Mouse (Mus musculus): ENCODE measurements around the gene Slc39a12. TPM values are rescaled to one million over a fixed set of nuclear protein-coding genes. Genes with fewer than 3 reads are reported as not detected.

The Slc39a12 gene
- polyA plus RNA-seq (2012; rRNA removed): not detected in 2 replicates

GRCm38 (mm10) chr2:14388162-14388561 lies at the start of gene Slc39a12:
Slc39a12 (plus strand) TSS chr2:14388316.
- H3K27me3 ChIP-seq (ENCODE audit: control insufficient read depth, insufficient read depth, low read length): no peaks in the 10 kb centered on the region
- TF ChIP-seq CTCF (IDR thresholded peaks at IDR 0.05; ENCODE audit: extremely low read depth, insufficient read length, insufficient replicate concordance, low read depth, low read length): no peak
- no peak for TF ChIP-seq POLR2A (IDR thresholded peaks at IDR 0.05; ENCODE audit: low read depth, low read length)
- no peaks in the 10 kb centered on the region for H3K36me3 ChIP-seq (ENCODE audit: control insufficient read depth, insufficient read depth, low read length)
- no peaks in the 10 kb centered on the region for H3K4me1 ChIP-seq (ENCODE audit: control insufficient read depth, insufficient read depth, insufficient read length, low read length)
- H3K27ac ChIP-seq (ENCODE audit: insufficient read depth, low read depth, low read length): no peak within 1 kb of the TSS
- H3K4me3 ChIP-seq (ENCODE audit: low read depth, low read length): no peak within 1 kb of the TSS
- 46% methylated on average over 5 of the region's 5 CpGs for WGBS

GRCm38 (mm10) chr2:14341652-14342308 lies 46.3 kb upstream of the Slc39a12 start:
- Histone ChIP-seq H3K4me3 (ENCODE audit: low read depth, low read length) (no peak overlapping the region), H3K27ac (ENCODE audit: insufficient read depth, low read depth, low read length) (no peak overlapping the region), H3K36me3 (ENCODE audit: control insufficient read depth, insufficient read depth, low read length) (no peaks in the 10 kb centered on the region), H3K27me3 (ENCODE audit: control insufficient read depth, insufficient read depth, low read length) (no peaks in the 10 kb centered on the region), H3K4me1 (ENCODE audit: control insufficient read depth, insufficient read depth, insufficient read length, low read length) (no peaks in the 10 kb centered on the region)
- TF ChIP-seq POLR2A (IDR thresholded peaks at IDR 0.05; ENCODE audit: low read depth, low read length) (no peak), CTCF (IDR thresholded peaks at IDR 0.05; ENCODE audit: extremely low read depth, insufficient read length, insufficient replicate concordance, low read depth, low read length) (no peak)
- WGBS: 68% methylated on average over 14 of the region's 14 CpGs

GRCm38 (mm10) chr2:14342309-14342839 lies 45.7 kb upstream of the Slc39a12 start:
- no peaks in the 10 kb centered on the region for H3K4me1 ChIP-seq (ENCODE audit: control insufficient read depth, insufficient read depth, insufficient read length, low read length)
- no peak overlapping the region for H3K4me3 ChIP-seq (ENCODE audit: low read depth, low read length)
- WGBS: 75% methylated on average over 8 of the region's 8 CpGs
- no peaks in the 10 kb centered on the region for H3K36me3 ChIP-seq (ENCODE audit: control insufficient read depth, insufficient read depth, low read length)
- no peak overlapping the region for H3K27ac ChIP-seq (ENCODE audit: insufficient read depth, low read depth, low read length)
- no peak for TF ChIP-seq POLR2A (IDR thresholded peaks at IDR 0.05; ENCODE audit: low read depth, low read length)
- no peak for TF ChIP-seq CTCF (IDR thresholded peaks at IDR 0.05; ENCODE audit: extremely low read depth, insufficient read length, insufficient replicate concordance, low read depth, low read length)
- H3K27me3 ChIP-seq (ENCODE audit: control insufficient read depth, insufficient read depth, low read length): no peaks in the 10 kb centered on the region

- no peak overlapping the region for H3K4me3 ChIP-seq (ENCODE audit: low read depth, low read length)
- no peaks in the 10 kb centered on the region for H3K27me3 ChIP-seq (ENCODE audit: control insufficient read depth, insufficient read depth, low read length)
- no peak overlapping the region for H3K27ac ChIP-seq (ENCODE audit: insufficient read depth, low read depth, low read length)
- TF ChIP-seq POLR2A (IDR thresholded peaks at IDR 0.05; ENCODE audit: low read depth, low read length): no peak
- TF ChIP-seq CTCF (IDR thresholded peaks at IDR 0.05; ENCODE audit: extremely low read depth, insufficient read length, insufficient replicate concordance, low read depth, low read length): no peak
- WGBS: 38% methylated on average over 1 of the region's 1 CpGs
- H3K36me3 ChIP-seq (ENCODE audit: control insufficient read depth, insufficient read depth, low read length): no peaks in the 10 kb centered on the region
- H3K4me1 ChIP-seq (ENCODE audit: control insufficient read depth, insufficient read depth, insufficient read length, low read length): no peaks in the 10 kb centered on the region
Measured at GRCm38 (mm10) chr2:14388856-14389255, 740 bp downstream of the Slc39a12 start.

GRCm38 (mm10) chr2:14390900-14391299 lies 2.8 kb downstream of the Slc39a12 start:
- no peaks in the 10 kb centered on the region for H3K4me1 ChIP-seq (ENCODE audit: control insufficient read depth, insufficient read depth, insufficient read length, low read length)
- no peaks in the 10 kb centered on the region for H3K36me3 ChIP-seq (ENCODE audit: control insufficient read depth, insufficient read depth, low read length)
- H3K27me3 ChIP-seq (ENCODE audit: control insufficient read depth, insufficient read depth, low read length): no peaks in the 10 kb centered on the region
- no peak overlapping the region for H3K27ac ChIP-seq (ENCODE audit: insufficient read depth, low read depth, low read length)
- no peak for TF ChIP-seq CTCF (IDR thresholded peaks at IDR 0.05; ENCODE audit: extremely low read depth, insufficient read length, insufficient replicate concordance, low read depth, low read length)
- no peak for TF ChIP-seq POLR2A (IDR thresholded peaks at IDR 0.05; ENCODE audit: low read depth, low read length)
- no peak overlapping the region for H3K4me3 ChIP-seq (ENCODE audit: low read depth, low read length)
- 74% methylated on average over 1 of the region's 1 CpGs for WGBS

GRCm38 (mm10) chr2:14403000-14403399 lies 14.9 kb downstream of the Slc39a12 start:
- Histone ChIP-seq H3K36me3 (ENCODE audit: control insufficient read depth, insufficient read depth, low read length) (no peaks in the 10 kb centered on the region), H3K27me3 (ENCODE audit: control insufficient read depth, insufficient read depth, low read length) (no peaks in the 10 kb centered on the region), H3K4me3 (ENCODE audit: low read depth, low read length) (no peak overlapping the region), H3K27ac (ENCODE audit: insufficient read depth, low read depth, low read length) (no peak overlapping the region), H3K4me1 (ENCODE audit: control insufficient read depth, insufficient read depth, insufficient read length, low read length) (no peaks in the 10 kb centered on the region)
- TF ChIP-seq CTCF (IDR thresholded peaks at IDR 0.05; ENCODE audit: extremely low read depth, insufficient read length, insufficient replicate concordance, low read depth, low read length) (no peak), POLR2A (IDR thresholded peaks at IDR 0.05; ENCODE audit: low read depth, low read length) (no peak)

- H3K4me3 ChIP-seq (ENCODE audit: low read depth, low read length): no peak overlapping the region
- H3K27ac ChIP-seq (ENCODE audit: insufficient read depth, low read depth, low read length): no peak overlapping the region
- TF ChIP-seq POLR2A (IDR thresholded peaks at IDR 0.05; ENCODE audit: low read depth, low read length): no peak
- TF ChIP-seq CTCF (IDR thresholded peaks at IDR 0.05; ENCODE audit: extremely low read depth, insufficient read length, insufficient replicate concordance, low read depth, low read length): no peak
- no peaks in the 10 kb centered on the region for H3K36me3 ChIP-seq (ENCODE audit: control insufficient read depth, insufficient read depth, low read length)
- H3K4me1 ChIP-seq (ENCODE audit: control insufficient read depth, insufficient read depth, insufficient read length, low read length): no peaks in the 10 kb centered on the region
- no peaks in the 10 kb centered on the region for H3K27me3 ChIP-seq (ENCODE audit: control insufficient read depth, insufficient read depth, low read length)
- WGBS: 77% methylated on average over 2 of the region's 2 CpGs
Measured at GRCm38 (mm10) chr2:14428987-14429386, 40.9 kb downstream of the Slc39a12 start.

All from small intestine, adult 2 months (tissue).